Mouse (Mus musculus) WW6 (cell line): ENCODE data around the gene Nfkb1.
A peak's percentile ranks its signal among the peaks of the same experiment; 100 is the strongest.

ENCODE experiments used
- DNase-seq: peaks from one replicate; pipeline ENCODE4 v3.0.0-alpha.2; 2013; ENCODE audit warnings: low read depth, low spot score

The Nfkb1 gene

DNA sequence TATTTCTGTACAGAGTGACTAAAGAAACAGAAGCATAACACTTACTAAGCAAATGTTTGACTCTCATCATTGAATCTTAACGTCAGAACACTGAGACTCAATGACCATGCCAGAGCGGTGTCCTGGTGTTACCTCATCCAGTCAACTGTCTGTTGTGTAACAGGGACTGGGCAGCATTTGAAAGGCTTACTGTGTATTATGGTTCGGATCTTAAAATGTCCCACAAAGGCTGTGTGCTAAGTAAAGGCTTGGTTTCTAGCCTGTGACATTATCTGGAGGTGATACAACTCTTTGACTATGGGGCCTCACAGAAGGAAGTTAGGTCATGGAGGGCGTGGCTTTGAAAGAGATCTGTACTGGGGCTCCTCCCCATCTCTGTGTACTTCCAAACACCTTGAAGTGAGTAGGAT, 104.9 kb downstream of the Nfkb1 start:
- no peak for DNase-seq

DNA sequence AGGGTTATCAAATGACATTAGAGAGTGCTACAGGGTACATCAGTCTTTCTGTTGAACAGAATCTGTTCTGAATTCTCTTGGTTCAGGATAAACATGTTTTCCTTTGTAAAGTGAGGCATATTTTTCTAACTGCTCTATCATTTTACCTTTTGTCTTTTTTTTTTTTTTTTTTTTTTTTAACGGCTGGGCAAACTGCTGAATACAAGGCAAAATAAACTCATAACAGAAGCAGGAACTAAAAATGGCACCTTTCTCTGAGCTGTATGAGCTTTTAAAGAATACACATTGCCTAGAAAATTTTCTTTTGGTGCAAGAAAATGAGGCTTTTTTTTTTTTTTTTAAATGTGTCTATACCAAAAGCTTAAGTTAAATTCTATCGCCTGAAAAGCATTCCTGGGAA, 105.3 kb downstream of the Nfkb1 start:
- no peak for DNase-seq

DNA sequence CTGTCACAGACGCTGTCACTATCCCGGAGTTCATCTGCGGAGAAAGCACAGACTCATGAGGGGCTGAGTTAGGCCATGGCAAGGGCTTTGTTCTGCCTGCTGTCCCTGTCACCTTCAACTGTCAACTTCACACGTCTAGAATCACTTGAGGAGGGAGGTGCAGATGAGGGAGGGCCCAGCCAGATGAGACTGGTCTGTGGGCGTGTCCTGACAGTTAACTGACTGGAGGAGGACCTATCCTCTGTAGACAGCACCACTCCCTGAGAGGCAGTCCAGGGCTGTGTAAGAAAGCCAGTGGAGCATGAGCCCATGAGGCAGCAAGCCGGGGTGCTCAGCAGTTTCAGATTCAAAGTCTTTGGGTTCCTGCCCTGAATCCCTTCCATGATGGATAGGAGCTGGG, 105.9 kb downstream of the Nfkb1 start:
- no peak for DNase-seq

DNA sequence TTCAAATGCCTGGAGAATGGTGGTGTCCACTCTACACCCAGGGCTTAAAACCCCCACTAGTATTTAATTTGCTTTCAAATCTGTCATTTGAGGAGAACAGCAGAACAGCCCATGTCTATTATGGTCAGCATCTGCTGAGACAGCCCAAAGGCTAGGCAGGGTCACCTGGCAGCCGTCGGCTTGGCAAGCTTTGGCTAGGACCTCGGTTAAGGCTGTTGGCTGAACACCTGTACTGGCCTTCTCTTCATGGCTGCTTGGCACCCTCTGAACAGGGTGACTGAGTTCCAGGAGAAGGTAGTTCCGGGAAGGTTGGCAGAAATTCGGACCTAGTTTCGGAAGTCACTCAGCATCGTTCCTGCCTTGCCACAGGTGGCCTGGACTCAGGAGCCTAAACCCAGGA, 109.1 kb downstream of the Nfkb1 start:
- no peak for DNase-seq

DNA sequence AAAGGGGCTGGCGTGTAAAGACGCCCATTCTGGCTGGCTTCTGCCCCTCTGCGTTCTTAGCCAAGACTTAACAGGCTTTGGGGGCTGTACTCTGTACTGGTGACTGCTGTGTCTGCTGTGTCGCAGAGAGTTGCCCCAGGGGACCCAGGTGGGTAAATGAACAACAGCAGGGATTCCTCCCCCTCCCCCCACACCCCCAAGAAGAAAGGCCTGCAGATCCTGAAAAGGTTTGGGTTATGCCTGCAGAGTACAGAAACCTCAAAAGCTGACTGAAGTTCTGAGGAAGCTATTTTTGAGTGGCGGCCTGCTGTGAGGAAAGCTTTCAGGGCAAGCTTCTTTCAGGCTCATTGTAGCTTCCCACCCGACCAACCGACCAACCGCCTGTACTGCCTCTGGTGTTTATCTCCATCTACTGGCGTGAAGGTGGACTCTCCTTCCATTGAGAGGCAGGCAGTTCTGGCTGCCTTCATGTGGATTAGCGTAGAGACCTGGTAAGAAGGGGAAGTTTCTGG, 109.7 kb downstream of the Nfkb1 start:
- DNase-seq, result no peak

DNA sequence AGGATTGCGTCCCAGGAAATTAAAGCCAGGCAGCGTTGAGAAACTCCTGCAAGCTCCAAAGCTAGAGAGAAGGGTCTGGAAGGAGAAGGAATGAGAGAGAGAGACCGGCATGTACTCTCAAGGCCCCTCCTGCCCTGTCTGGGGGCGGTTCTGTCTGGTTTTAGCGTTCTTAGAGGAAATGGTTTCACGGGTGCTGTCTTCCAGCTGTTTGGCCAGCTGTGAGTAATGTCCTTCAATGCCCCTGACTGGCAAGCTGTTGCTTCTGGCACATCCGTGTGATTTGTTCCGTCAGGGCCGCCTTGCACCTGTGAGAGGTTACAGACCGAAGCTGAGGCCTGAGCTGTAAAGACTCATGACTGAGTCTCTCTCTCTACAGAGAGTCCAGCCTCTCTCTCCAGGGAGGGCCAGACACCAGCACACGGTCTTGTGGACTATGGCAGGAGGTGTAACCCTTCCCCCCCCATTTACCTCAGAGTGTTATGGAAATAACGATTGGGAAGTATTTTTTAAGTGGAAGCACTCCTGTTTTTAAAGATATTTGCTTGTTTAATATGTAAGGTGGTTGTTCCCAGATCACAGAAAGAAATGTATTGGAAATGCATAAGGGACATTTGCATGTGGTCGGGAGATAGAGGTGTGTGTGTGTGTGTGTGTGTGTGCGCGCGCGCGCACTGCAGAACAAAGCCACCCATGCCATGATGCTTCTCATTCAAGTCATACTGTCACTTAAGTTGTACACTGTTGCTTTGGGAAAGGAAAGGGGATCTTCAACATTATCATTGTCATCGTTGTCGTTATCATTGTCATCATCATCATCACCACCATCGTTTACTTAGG, 110.7 kb downstream of the Nfkb1 start:
- DNase-seq, result no peak

DNA sequence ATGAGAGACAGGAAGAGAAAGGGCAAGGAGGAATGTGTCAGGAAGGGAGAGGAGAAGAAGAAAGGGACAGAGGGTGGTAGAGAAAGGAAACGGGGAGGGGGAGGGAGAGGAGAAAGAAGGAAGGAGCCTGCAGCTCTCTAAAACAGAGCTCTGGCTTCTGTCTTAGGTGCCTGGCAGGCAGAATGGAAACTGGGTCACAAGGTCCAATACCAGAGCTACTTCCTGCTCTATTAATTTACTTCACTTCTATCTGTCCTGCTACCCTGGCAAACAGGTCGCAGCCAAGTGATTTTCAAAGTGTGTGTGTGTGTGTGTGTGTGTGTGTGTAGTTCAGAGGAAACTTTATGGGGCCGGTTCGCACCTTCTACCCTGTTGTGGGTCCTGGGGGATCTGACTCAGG, 112.2 kb downstream of the Nfkb1 start:
- no peak for DNase-seq

DNA sequence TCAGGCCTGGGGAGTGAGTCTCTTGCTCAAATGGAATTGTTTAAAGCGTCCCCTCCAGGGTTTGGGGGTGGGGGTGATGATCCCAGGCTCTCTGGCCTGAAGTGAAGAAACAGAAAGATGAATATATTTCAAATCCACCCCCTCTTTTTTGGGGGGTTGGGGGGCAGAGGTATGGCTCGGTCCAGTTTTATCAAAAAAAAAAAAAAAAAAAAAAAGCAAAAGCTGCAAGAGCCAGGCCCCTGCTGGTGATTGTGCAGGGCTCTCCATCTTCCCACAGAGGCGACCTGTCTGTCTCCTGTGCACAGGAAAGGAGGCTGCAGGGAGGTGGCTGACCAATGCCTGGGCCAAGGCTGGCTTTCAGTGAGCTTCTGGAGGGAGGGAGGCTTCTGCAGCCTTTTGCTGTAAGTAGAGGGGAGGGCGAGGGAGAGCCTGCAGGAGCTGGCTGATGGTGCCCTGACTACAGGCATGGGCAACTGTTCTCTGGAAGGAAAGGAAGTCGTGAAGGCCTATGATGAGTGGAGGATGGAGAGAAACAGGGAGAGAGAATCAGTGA, 112.7 kb downstream of the Nfkb1 start:
- no peak for DNase-seq

DNA sequence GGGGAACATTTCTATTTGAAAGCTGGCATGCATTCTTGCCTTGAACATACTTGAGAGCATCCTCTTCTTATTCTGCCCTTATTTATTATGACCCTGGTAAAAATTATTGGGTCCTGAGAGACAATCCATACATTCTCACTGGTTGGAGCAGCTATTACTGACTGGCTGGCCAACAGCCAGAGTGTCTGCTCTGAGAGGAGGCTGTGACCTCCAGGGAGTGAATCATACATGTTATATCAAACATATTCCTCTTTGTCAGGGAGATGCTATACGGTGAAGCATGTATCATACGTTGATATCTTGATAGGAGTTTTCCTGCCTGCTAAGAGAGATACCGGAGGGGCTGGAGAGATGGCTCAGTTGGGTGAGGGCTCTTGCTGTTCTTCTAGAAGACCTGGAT, 116.2 kb downstream of the Nfkb1 start:
- DNase-seq, result no peak

DNA sequence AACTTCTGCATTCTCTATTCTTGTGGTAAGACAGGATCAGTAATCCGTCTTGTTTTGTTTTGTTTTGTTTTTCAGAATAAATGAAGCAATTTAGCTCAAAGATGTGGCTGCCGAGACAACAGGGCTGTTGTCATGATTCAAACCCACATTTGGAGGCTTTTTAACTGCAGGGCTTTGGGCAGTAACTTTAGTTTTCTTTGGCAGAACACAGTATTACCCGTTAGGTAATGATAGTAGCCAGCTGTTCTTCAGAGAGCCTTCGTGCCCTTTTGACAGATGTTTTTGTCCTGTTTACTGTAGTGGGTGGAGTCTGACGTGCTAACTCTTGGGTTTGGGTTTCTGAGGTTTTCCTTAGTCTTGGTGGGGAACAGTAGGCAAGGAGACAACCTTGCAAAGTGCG, 118.3 kb downstream of the Nfkb1 start:
- DNase-seq, result no peak

DNA sequence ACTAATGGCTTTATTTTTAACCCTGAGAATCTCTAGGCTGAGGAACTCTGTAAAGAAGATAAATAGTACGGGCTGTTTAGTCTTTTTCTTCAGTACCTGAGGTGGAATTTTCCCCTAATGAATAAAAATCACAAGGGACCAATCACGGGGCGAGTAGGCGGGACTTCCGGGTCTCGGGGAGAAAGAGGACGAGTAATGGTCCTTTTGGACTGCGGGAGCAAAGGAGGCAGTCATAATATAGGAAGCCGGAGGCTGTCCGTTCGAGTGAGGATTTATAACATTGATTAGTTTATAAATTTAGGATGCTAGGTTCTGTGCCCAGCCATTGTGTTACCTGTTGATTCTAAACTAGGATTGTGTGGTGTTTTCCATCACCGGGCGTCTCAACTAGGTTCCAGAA, 119.8 kb downstream of the Nfkb1 start:
- DNase-seq, result no peak

DNA sequence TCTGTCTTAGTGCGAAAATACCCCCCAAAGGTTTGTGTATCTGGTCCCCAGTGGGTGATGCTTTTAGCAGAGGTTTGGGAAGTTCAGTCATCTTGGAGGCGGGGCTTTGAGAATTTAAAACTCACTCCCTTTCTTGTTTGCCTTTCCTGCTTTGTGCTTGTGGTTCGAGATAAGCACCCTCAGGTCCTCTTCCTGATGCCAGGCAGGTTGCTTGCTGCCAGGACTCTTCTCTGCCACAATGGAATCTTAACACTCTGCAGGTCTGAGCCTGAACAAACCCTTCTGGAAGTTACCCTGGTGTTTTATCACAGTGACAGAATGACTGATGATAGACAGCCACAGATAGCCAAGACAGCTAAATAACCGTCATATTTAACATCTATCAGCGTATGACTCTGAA, 122.7 kb downstream of the Nfkb1 start:
- no peak for DNase-seq

DNA sequence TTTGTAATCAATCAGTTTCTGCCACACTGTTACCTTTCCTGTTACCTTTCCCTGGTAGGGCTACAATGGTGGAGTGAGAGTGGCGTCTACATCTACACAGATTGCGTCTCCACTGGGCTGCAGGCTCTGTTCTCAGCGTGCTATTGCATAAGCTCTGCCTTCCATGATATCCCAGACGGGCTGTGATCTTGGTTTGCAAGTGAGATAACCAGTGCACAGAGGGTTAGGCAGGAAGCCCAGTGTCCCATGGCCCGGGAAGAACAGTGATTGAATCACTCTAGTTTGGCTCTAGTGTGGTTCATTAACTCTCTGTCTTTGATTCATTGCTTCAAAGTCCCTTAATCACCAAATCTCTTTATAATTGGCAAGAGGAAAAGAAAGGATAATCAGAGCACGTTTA, 123.5 kb downstream of the Nfkb1 start:
- no peak for DNase-seq

DNA sequence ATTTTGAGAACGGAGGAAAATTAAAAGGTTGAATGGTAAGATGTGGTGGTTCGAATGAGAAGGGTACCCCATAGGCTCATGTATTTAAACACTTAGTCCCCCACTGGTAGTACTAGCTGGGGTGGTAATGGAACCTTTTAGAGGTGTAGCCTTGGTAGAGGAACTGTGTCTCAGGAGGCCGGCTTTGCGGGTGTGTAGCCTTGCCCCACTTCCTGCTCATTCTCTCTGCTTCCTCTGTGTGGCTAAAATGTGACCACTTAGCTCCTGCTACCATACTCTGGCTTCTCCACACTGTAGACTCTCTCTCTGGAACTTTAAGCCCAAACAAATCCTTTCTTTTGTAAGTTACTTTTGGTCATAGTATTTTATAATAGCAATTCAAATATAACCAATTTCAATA, 126.0 kb downstream of the Nfkb1 start:
- no peak for DNase-seq

DNA sequence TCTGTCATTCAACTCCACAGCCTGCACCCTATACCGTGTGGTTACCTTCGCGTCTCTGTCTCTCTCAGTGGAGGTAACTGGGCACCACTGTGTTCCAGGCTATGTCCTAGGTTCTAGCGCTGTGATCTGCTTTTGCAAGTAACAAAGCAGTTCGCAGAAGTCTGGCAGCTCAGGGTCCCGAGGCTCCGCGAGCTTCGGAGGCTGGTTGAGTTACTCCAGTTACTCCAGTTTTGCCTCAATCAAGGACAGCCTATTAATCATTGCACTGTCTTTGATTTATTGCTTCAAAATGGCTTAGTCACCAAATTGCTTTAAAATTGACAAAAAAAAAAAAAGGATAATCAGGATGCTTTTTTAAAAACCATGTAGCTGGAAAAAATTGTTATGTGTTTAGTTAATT, 126.6 kb downstream of the Nfkb1 start:
- DNase-seq, result no peak

DNA sequence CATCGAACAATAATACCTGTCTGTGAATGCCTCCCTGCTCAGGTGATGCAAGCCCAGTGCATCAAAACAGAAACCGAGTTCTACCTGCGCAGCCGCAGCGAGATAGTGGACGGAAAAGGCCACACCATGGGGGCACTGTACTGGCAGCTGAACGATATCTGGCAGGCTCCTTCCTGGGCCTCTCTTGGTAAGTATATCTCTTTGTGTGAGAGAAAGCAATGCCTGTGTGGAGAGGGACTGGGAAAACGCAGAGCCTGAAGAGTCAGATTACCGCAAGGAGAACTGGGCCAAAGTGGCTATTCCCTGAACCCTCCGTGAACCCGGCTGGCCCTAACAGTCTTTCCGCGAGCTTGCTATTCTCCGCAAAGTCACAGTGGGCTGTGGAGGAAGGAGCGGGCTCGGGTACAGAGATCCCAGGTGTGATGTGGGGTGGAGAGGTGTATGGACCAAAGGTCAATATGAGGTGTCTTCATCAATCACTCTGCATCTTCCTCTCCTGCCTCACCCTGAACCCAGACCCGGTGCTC, 128.1 kb downstream of the Nfkb1 start:
- no peak for DNase-seq

DNA sequence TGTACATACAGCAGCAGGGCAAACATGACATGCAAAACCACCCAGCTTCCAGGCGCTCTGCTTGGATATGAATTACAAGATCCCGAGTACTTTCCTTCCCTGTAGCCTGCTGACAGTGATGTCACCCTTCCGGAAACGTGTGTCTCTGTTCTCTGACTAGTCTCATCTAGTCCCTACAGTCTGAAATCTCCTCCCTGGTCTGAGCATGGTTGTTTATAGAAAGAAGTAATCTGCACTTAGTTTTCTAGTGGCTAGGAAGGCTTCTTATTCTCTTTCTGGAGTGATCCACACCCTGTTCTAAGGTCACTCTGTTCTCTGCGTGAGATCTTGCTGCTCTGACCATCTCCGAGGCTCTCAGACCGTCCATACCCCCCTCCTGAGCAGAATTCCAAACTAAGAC, 129.3 kb downstream of the Nfkb1 start:
- DNase-seq, result no peak

DNA sequence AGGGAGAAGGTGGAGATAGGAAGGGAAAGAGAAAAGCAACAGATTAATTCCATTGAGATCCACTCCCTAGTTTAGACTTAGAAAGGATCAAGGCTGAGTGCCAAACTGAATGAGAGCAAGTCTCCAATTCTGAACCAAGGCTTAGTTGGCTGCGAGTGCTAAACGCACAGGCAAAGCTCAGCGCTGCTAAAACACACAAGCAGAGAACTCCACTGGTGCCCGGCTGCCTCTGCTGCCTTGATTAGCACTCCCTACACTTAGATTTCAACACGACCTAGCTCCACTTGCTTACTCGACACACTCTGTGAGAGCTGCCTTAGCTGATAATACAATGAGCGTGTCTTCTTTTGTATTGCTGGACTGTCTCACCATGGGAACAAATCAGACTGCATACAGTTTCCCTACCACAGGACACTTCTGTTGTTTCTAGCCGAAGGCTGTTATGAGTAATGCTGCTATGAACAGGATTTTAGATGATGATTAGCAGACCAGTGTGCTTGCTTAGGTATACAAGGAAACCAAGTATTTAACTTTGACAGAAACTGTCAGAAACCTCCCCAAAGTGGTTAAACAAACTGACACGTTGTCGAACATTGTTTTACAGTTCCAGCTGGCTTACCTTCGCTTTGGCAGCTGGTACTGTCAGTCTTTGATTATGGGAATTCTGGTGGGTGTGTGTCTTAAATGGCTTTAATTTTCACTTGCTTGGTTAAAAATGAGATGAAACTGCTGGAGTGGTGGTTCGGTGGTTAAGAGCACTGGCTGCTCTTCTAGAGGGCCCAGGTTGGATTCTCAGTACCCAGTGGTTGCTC, 134.3 kb downstream of the Nfkb1 start:
- DNase-seq, result no peak

DNA sequence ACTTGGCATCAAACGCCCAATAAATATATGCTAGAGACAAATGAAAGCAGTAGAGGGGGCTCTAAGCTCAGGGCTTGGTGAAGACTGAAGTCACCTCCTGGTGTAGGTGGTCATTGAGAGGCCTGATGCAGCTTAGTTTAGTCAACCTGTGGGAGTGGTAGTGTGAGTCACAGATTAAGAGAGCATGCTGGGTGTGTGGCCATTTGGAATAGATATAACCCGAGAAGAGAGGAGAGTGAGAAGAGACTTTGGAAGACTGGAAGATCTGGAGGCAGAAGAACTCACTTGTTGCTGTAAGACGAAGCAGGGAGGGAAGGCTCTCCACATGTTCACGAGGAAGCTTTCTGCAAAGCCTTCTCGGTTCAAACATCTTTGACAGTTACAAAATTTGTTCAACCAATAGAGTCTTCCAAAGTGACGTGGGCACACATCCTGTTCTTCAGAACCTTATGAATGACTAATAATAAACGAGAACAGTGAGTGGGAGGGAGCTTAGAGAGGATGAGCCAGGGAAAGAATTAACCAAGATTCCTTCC, 135.2 kb downstream of the Nfkb1 start:
- DNase-seq, result no peak

DNA sequence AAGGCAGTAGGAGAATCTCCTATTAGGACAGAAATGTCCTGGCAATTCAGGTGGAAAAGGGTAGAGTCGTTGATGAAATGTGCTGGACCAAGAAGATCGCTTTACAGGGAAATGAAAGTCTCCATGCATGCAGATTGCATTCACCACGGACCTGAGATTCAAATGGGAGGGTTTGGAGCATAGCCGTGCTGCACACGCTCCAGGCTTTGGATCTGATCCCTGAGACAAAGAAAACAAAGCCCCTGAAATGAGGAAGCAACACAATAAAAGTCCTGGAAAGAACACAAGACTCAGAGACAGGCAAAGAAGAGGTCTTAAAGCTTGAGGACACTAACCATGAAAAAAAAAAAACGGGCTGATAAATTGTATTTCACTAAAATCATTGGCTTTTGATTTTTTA, 136.2 kb downstream of the Nfkb1 start:
- no peak for DNase-seq

DNA sequence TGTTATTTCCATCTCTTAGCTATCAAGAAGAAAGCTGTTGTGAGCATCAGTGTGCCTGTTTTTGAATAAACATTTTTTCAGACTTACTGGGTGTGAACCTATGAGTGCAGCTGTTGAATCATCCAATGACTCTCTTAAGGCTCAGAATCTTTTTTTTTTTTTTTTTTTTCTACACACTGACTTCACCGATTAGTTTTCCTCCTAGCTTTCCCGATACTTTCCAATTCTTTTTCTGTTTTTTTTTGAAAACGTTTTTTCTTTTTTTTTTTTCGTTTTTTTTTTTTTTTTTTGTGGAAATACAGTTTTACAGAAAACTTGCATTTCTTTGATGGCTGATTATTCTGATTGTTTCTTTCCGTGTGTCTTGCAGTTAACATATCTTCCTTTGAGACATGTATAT, 138.5 kb downstream of the Nfkb1 start:
- DNase-seq, result no peak

DNA sequence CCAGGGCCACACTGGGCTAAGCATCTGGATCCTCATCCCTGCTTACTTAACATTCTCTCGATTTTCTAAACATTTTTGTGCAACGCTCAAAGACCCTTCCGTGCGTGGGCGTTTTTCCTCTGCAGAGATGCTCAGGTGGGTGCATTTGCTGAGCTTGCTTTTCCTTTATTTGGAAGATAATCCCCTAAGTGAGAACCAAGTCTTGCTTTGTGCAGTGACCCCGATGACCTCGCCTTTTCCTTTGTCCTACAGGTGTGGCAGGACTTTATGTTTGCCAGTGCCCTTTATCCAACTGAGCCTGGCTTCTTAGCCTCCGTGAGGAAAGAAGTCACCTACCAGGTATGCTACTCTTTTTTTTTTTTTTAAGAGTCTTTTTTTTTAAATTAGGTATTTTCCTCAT, 144.0 kb downstream of the Nfkb1 start:
- DNase-seq, result peak; percentile 60
